Mouse (Mus musculus) hindbrain, postnatal 0 days (tissue): Measurements from ENCODE around the gene Olfr553. TPM values are rescaled to one million over a fixed set of nuclear protein-coding genes. Genes with fewer than 3 reads are reported as not detected.

ENCODE experiments used
- ATAC-seq: fragments of 200-750 bp; cut with Nextera tagmentation; 2 replicates; pipeline ENCODE4 v1.8.0; 2017; ENCODE audit warnings: mild to moderate bottlenecking, moderate TSS enrichment, moderate library complexity
- DNase-seq: peaks from one replicate; pipeline ENCODE4 v3.0.0-alpha.2; 2015; ENCODE audit warnings: low spot score
- H3K27ac ChIP-seq: fragments of 300-500 bp; sonication (generic); 2 replicates; pipeline ENCODE4 v1.5.1; 2014; ENCODE audit warnings: mild to moderate bottlenecking
- H3K27me3 ChIP-seq: fragments of 300-500 bp; sonication (generic); 2 replicates; pipeline ENCODE4 v1.6.1; 2014; ENCODE audit warnings: low read length, mixed read lengths; ENCODE audit not compliant: insufficient read depth
- H3K36me3 ChIP-seq: fragments of 300-500 bp; sonication (generic); 2 replicates; pipeline ENCODE4 v1.6.1; 2014; ENCODE audit warnings: low read length, mixed read lengths; ENCODE audit not compliant: insufficient read depth
- H3K4me1 ChIP-seq: fragments of 300-500 bp; sonication (generic); 2 replicates; pipeline ENCODE4 v1.6.1; 2014; ENCODE audit warnings: antibody characterized with exemption, low read length, mixed read lengths; ENCODE audit not compliant: insufficient read depth
- H3K4me2 ChIP-seq: fragments of 300-500 bp; sonication (generic); 2 replicates; pipeline ENCODE4 v1.6.1; 2014; ENCODE audit warnings: low read depth, mild to moderate bottlenecking, low read length, moderate library complexity, mixed read lengths
- H3K4me3 ChIP-seq: fragments of 300-500 bp; sonication (generic); 2 replicates; pipeline ENCODE4 v1.5.1; 2014; ENCODE audit warnings: low read length
- H3K9ac ChIP-seq: fragments of 300-500 bp; sonication (generic); replicated peaks from 2 replicates; pipeline ENCODE4 v1.6.1; 2014; ENCODE audit warnings: mild to moderate bottlenecking, low read length, moderate library complexity, mixed read lengths
- H3K9me3 ChIP-seq: fragments of 300-500 bp; sonication (generic); 2 replicates; pipeline ENCODE4 v1.6.1; 2016; ENCODE audit warnings: low read length, mixed read lengths
- CTCF ChIP-seq: IDR thresholded peaks from 2 replicates; pipeline ENCODE4 v1.5.1; 2016; ENCODE audit warnings: antibody characterized with exemption, control low read depth, low read depth
- WGBS: fragments of 180-500 bp; shearing (Covaris S2); extraction: QIAGEN DNeasy Blood & Tissue Kit; methylation state at CpG from one replicate; pipeline ENCODE4 v1.1.7; 2014; 5-methylcytosine and 5-hydroxymethylcytosine counted together
- polyA plus RNA-seq: library from polyadenylated mRNA; unstranded; fragments of >200 nt; fragmentation: Nextera tagmentation; extraction: Ambion mirVana; gene quantifications from 2 replicates; pipeline ENCODE4 v1.2.1, GENCODE M21; 2015
- total RNA-seq: library from RNA; depleted of rRNA; stranded (reverse); fragments of >200 nt; gene quantifications from 2 replicates; pipeline ENCODE4 v1.2.3, GENCODE M21; 2014

Gene Olfr553
- total and polyA plus RNA-seq, 2 experiments from 2014 or later = not detected

DNA sequence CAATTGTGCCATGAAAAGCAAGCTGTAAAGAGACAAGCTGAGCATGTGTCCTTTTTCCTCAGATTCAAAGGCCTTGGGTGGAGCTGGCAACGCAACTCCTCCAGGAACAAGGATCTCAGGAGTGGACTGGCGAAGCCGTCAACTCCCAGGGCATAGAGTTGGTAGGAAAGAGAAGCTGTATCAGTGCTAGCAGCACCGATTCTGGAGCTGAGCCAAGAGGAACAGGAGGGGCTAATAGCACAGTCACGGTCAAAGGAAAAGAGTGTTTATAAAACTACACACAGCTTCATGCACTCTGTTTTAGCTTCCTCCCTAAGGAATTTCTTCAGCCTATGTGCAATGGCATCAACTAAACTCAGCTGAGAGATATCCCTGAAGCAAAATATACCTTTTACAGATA is 1.6 kb upstream of the Olfr553 start:
- no peak for ATAC-seq
- no peaks in the 10 kb centered on the region for H3K36me3 ChIP-seq

DNA sequence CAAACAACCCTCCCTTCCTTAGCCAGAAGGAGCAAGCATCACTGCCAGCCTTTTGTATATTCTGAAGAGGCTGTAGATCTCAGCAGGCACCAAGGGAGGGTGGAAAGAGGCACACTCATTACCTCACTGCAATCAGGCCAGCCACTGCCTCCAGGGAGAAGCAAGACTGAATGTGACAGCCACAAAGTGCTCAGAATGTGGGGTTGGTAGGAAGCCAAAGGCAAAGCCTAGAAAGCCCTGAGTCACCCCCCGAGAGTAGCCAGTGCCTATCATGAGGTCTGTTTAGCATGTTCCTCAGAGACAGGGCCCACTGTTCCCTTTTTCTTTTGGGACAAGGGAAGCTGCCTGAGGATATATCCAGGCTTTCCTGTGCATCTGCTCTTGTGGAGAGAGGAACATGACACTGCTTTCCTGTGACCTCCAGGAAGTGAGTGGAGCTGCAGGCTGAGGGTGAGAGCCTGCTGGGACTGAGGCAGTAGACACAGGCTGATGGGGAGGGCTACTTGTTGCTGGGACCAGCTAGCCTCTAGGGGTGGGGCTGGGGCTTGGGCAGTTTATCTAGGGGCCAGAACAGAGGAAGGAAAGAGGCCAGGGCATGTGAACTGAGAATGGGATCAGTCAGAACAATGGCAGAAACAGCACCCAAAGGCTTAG is 20.5 kb downstream of the Olfr553 start, which contains the start of gene Olfr552:
Gene Olfr552, plus strand, starts transcription at position 393 of the 654 bp plus-strand sequence.
- 57% methylated on average over 1 of the region's 1 CpGs for WGBS
- Histone ChIP-seq H3K4me2 (no peak within 1 kb of the TSS), H3K9ac (no peak within 1 kb of the TSS), H3K36me3 (no peaks in the 10 kb centered on the region), H3K4me1 (no peaks in the 10 kb centered on the region), H3K27ac (no peak within 1 kb of the TSS), H3K9me3 (no peaks in the 10 kb centered on the region), H3K27me3 (no peaks in the 10 kb centered on the region), H3K4me3 (no peak within 1 kb of the TSS)
- ATAC-seq (no peak), DNase-seq (no peak)
- no peak for TF ChIP-seq CTCF

More for the DNA sequence above, 1.6 kb upstream of the Olfr553 start:
- H3K4me3 ChIP-seq = no peak overlapping the region
- no peaks in the 10 kb centered on the region for H3K9me3 ChIP-seq
- no peaks in the 10 kb centered on the region for H3K4me1 ChIP-seq
- no peak overlapping the region for H3K27ac ChIP-seq
- no peaks in the 10 kb centered on the region for H3K27me3 ChIP-seq
- peak; percentile 37 for DNase-seq
- no peak overlapping the region for H3K9ac ChIP-seq
- WGBS = 54% methylated on average over 5 of the region's 5 CpGs
- no peak for TF ChIP-seq CTCF
- no peak overlapping the region for H3K4me2 ChIP-seq

DNA sequence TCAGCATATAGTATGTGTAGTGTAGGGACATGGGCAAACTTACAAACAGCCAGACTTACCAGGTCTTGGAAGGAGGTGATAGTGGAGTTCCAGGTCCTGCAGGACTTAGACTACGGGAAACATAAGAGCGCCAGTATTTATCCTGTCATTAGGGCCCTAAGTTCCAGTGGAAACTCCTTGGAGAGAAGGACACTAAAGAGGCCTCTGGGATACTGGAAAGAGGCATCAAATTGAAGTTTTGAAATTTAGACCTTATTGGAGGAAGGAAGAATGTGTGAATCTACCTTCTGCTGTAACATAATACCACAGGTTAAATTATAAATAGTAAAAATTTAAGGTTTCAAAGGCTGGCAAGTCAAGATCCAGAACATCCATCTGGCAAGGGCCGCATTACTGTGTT is 26.2 kb downstream of the Olfr553 start, which contains the start of gene Olfr551:
Gene Olfr551, minus strand, starts transcription at position 101 of the 400 bp plus-strand sequence.
- no peak within 1 kb of the TSS for H3K4me2 ChIP-seq
- ATAC-seq (no peak), DNase-seq (no peak)
- no peaks in the 10 kb centered on the region for H3K4me1 ChIP-seq
- WGBS = 91% methylated on average over 3 of the region's 3 CpGs
- no peaks in the 10 kb centered on the region for H3K9me3 ChIP-seq
- TF ChIP-seq CTCF = no peak
- no peaks in the 10 kb centered on the region for H3K36me3 ChIP-seq
- no peak within 1 kb of the TSS for H3K4me3 ChIP-seq
- no peak within 1 kb of the TSS for H3K9ac ChIP-seq
- H3K27ac ChIP-seq = no peak within 1 kb of the TSS
- H3K27me3 ChIP-seq = no peaks in the 10 kb centered on the region

DNA sequence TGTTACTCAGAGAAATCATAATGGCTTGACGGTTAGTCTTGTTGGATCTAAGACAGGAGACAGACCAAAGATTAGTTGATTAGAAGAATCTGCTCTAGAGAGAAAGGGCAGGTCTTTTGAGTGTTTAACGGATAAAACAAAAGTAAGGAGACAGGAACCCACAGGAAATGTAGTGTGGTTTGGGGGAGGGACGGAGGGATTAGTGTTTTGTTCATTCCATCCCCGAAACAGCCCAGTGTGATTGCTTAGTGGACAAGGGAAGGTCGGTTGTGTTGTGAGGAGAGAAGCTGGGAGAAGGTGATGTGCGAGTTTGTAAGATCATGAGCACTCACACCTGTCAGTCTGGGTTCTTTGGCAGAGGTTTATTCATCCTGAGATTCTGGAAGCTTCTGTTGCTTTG is 42.0 kb downstream of the Olfr553 start:
- Histone ChIP-seq H3K27ac (no peak overlapping the region), H3K4me3 (no peak overlapping the region), H3K27me3 (no peaks in the 10 kb centered on the region), H3K9me3 (no peaks in the 10 kb centered on the region), H3K9ac (no peak overlapping the region), H3K4me2 (no peak overlapping the region), H3K4me1 (0 out of 2 replicates have a peak, but pooled peaks cover 4% of the 10 kb centered on the region), H3K36me3 (no peaks in the 10 kb centered on the region)
- WGBS = 68% methylated on average over 6 of the region's 6 CpGs
- no peak for TF ChIP-seq CTCF
- DNase-seq = no peak
- no peak for ATAC-seq

DNA sequence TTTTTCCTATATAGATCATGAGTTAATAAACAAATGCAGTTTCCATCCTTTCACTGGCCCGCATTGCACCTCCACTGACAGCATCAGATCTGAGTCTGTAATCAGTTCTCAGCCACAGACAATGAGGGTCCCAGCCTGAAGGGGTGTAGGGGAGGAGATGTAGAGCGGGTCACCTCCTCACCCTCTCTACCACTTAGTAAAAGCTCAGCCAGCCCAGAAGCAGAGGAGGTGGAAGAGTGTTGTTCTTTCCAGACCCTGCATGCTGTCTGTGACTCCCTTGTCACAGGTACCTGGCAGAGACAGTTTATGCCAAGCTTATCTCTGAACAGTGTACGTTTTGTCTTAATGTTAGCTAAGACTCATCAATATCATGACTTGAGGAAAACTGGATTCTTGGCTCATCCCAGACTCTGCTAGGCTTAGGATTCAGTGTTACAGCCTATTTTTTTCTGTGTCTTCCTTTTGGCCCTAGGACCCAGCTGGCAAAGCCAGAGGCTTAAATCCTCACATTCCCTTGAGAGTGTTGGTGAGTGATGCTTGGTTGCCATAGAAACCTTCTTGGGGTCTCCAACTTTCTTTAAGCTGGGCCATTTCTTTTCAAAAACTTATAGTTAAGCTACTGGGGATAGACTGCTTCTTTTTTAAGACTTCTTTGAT is 44.7 kb downstream of the Olfr553 start:
- DNase-seq = peak; percentile 59
- Histone ChIP-seq H3K27me3 (no peaks in the 10 kb centered on the region), H3K4me2 (no peak overlapping the region), H3K4me1 (0 out of 2 replicates have a peak, but pooled peaks cover 4% of the 10 kb centered on the region), H3K27ac (no peak overlapping the region), H3K9me3 (no peaks in the 10 kb centered on the region), H3K36me3 (no peaks in the 10 kb centered on the region), H3K9ac (no peak overlapping the region), H3K4me3 (no peak overlapping the region)
- ATAC-seq = peak; percentile 21; the same call in 1 of the 2 replicates
- WGBS = 61% methylated on average over 3 of the region's 3 CpGs
- TF ChIP-seq CTCF = no peak

DNA sequence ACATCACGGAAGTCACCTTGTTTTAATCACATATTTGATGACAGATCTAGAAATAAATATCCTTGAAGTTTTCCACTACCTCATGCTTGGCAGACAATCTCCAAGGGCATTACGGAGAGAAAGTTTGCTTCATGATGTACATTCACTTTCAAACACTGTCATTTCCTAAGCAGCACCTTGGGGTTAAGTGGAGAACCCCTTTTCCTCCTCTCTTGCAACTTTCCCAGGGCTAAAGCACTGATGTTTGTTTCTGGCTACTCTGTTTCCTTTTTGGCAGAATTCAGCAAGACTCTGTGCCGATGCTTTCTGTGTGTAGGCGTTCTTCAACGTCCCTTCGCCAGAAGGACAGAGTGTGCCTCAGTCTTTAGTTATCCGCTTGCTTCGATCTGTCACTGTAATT is 46.9 kb downstream of the Olfr553 start, which contains the start of gene Olfr550:
Gene Olfr550, plus strand, starts transcription at position 301 of the 400 bp plus-strand sequence.
- ATAC-seq (no peak), DNase-seq (no peak)
- Histone ChIP-seq H3K9me3 (no peaks in the 10 kb centered on the region), H3K27me3 (no peaks in the 10 kb centered on the region), H3K4me3 (no peak within 1 kb of the TSS), H3K4me2 (no peak within 1 kb of the TSS), H3K27ac (no peak within 1 kb of the TSS), H3K36me3 (no peaks in the 10 kb centered on the region), H3K9ac (no peak within 1 kb of the TSS), H3K4me1 (0 out of 2 replicates have a peak, but pooled peaks cover 4% of the 10 kb centered on the region)
- 95% methylated on average over 8 of the region's 8 CpGs for WGBS
- no peak for TF ChIP-seq CTCF
